Mouse (Mus musculus): Measurements from ENCODE around the gene Zbtb5. TPM values are rescaled to one million over a fixed set of nuclear protein-coding genes. Genes with fewer than 3 reads are reported as not detected.
"Not testable (repeated sequence)": the region's sequence is repeated elsewhere in the genome, so short reads cannot be mapped to it uniquely, and the experiment has no call there.

Gene Zbtb5
- total and polyA plus RNA-seq, 3 experiments: 9.1 to 10.2 TPM; not detected in 1

- Histone ChIP-seq H3K27ac (ENCODE audit: control insufficient read depth, low read depth, low read length) (no peak overlapping the region), H3K9me3 (replicated peaks; ENCODE audit: insufficient read depth, low read length) (no peaks in the 10 kb centered on the region), H3K79me2 (ENCODE audit: control insufficient read depth, insufficient read depth, low read length, poor library complexity) (no peaks in the 10 kb centered on the region), H3K4me3 (ENCODE audit: control insufficient read depth in 1 of 2, insufficient read depth in 1 of 2, low read depth in 2 of 2, low read length in 2 of 2) (no peak overlapping the region), H3K9ac (ENCODE audit: control insufficient read depth, low read depth, low read length, poor library complexity, severe bottlenecking) (no peak overlapping the region), H3K4me1 (ENCODE audit: control insufficient read depth in 1 of 2, insufficient read depth in 2 of 2, low read length in 2 of 2) (no peaks in the 10 kb centered on the region; a peak in 1 of 4 replicates), H3K36me3 (ENCODE audit: control insufficient read depth in 1 of 2, insufficient read depth in 2 of 2, low read length in 2 of 2) (no peaks in the 10 kb centered on the region), H3K27me3 (ENCODE audit: control insufficient read depth in 1 of 2, insufficient read depth in 2 of 2, low read length in 2 of 2) (no peaks in the 10 kb centered on the region)
- TF ChIP-seq MYB (IDR thresholded peaks at IDR 0.05; ENCODE audit: low read depth, low read length): no peak
- TF ChIP-seq UBTF (IDR thresholded peaks at IDR 0.05; ENCODE audit: borderline replicate concordance, insufficient read depth, low read depth, low read length): no peak
- no peak for TF ChIP-seq MAZ (IDR thresholded peaks at IDR 0.05; ENCODE audit: low read depth, low read length)
- no peak for TF ChIP-seq RAD21 (IDR thresholded peaks at IDR 0.05; ENCODE audit: low read depth, low read length)
- no peak for TF ChIP-seq USF1 (IDR thresholded peaks at IDR 0.05; ENCODE audit: low read depth, low read length)
- DNase-seq (ENCODE audit: low read depth, low spot score): no peak
Observed at GRCm38 (mm10) chr4:44994776-44995175, 17.4 kb downstream of the Zbtb5 start.

GRCm38 (mm10) chr4:44993847-44994246 is 18.4 kb downstream of the Zbtb5 start:
- peak; percentile 57 for DNase-seq (ENCODE audit: low read depth, low spot score)
- Histone ChIP-seq H3K9me3 (replicated peaks; ENCODE audit: insufficient read depth, low read length) (no peaks in the 10 kb centered on the region), H3K4me3 (ENCODE audit: control insufficient read depth in 1 of 2, insufficient read depth in 1 of 2, low read depth in 2 of 2, low read length in 2 of 2) (no peak overlapping the region), H3K79me2 (ENCODE audit: control insufficient read depth, insufficient read depth, low read length, poor library complexity) (no peaks in the 10 kb centered on the region), H3K27ac (ENCODE audit: control insufficient read depth, low read depth, low read length) (no peak overlapping the region), H3K9ac (ENCODE audit: control insufficient read depth, low read depth, low read length, poor library complexity, severe bottlenecking) (no peak overlapping the region), H3K27me3 (ENCODE audit: control insufficient read depth in 1 of 2, insufficient read depth in 2 of 2, low read length in 2 of 2) (no peaks in the 10 kb centered on the region), H3K36me3 (ENCODE audit: control insufficient read depth in 1 of 2, insufficient read depth in 2 of 2, low read length in 2 of 2) (no peaks in the 10 kb centered on the region), H3K4me1 (ENCODE audit: control insufficient read depth in 1 of 2, insufficient read depth in 2 of 2, low read length in 2 of 2) (no peaks in the 10 kb centered on the region; a peak in 1 of 4 replicates)
- TF ChIP-seq BHLHE40 (IDR thresholded peaks at IDR 0.05; ENCODE audit: borderline replicate concordance, low read depth, low read length) (no peak), TAL1 (IDR thresholded peaks at IDR 0.05; ENCODE audit: low read length) (peak; percentile 84)

GRCm38 (mm10) chr4:44993179-44993578 is 19.0 kb downstream of the Zbtb5 start:
- not testable (repeated sequence) for H3K36me3 ChIP-seq (ENCODE audit: control insufficient read depth in 1 of 2, insufficient read depth in 2 of 2, low read length in 2 of 2); H3K27ac ChIP-seq (ENCODE audit: control insufficient read depth, low read depth, low read length); H3K4me1 ChIP-seq (ENCODE audit: control insufficient read depth in 1 of 2, insufficient read depth in 2 of 2, low read length in 2 of 2); H3K9ac ChIP-seq (ENCODE audit: control insufficient read depth, low read depth, low read length, poor library complexity, severe bottlenecking); DNase-seq (ENCODE audit: low read depth, low spot score); H3K9me3 ChIP-seq (replicated peaks; ENCODE audit: insufficient read depth, low read length); H3K27me3 ChIP-seq (ENCODE audit: control insufficient read depth in 1 of 2, insufficient read depth in 2 of 2, low read length in 2 of 2); H3K4me3 ChIP-seq (ENCODE audit: control insufficient read depth in 1 of 2, insufficient read depth in 1 of 2, low read depth in 2 of 2, low read length in 2 of 2); H3K79me2 ChIP-seq (ENCODE audit: control insufficient read depth, insufficient read depth, low read length, poor library complexity)

GRCm38 (mm10) chr4:44992330-44992729 is 19.9 kb downstream of the Zbtb5 start:
- H3K36me3 ChIP-seq (ENCODE audit: control insufficient read depth in 1 of 2, insufficient read depth in 2 of 2, low read length in 2 of 2); H3K4me3 ChIP-seq (ENCODE audit: control insufficient read depth in 1 of 2, insufficient read depth in 1 of 2, low read depth in 2 of 2, low read length in 2 of 2); H3K4me1 ChIP-seq (ENCODE audit: control insufficient read depth in 1 of 2, insufficient read depth in 2 of 2, low read length in 2 of 2); DNase-seq (ENCODE audit: low read depth, low spot score); H3K27me3 ChIP-seq (ENCODE audit: control insufficient read depth in 1 of 2, insufficient read depth in 2 of 2, low read length in 2 of 2); H3K79me2 ChIP-seq (ENCODE audit: control insufficient read depth, insufficient read depth, low read length, poor library complexity); H3K27ac ChIP-seq (ENCODE audit: control insufficient read depth, low read depth, low read length); H3K9ac ChIP-seq (ENCODE audit: control insufficient read depth, low read depth, low read length, poor library complexity, severe bottlenecking); H3K9me3 ChIP-seq (replicated peaks; ENCODE audit: insufficient read depth, low read length): not testable (repeated sequence)
